ENCODE assay signal across 31 mouse cellular contexts in the genomic region with DNA sequence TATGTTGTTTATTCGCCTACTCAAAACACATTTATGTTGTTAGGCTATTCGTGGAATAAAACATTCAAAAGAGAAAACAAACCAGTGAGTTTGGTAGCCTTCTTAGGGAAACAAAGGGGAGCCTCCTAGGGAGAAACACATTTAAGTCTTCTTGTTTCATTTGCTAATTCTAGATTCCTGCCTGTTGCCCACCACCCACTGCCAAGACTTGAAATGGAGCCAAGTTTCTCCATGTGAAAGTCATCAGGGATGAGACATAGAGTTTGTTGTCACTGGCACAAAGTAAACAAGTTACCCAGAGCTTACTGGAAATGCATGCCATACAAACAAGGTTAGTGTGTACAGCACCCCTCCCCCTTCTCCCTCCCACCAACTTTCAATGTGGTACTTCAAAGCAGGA.
DNase-seq lines count a peak whose midpoint lies in the region; ATAC-seq and TF ChIP-seq lines count a peak whose summit lies in the region.
"Had no signal": no experiment of that assay in that cellular context is flagged by ENCODE, and none has a peak within 500 bp of the region (broad histone marks: within the 10 kb centered on the region; RNA-seq: fewer than 3 reads in every experiment).

No protein-coding gene starts in this region.

- no peak overlapping the region for H3K4me3 ChIP-seq in hindbrain, embryonic 16.5 days (ENCODE audit: low read length)
- H3K4me3 ChIP-seq in hindbrain, embryonic 14.5 days (replicated peaks; ENCODE audit: low read length): no peak overlapping the region
- no peak overlapping the region for H3K4me3 ChIP-seq in ES-E14 (ENCODE audit: insufficient read depth in 1 of 2, low read depth in 1 of 2, low read length in 2 of 2, poor library complexity in 1 of 2, severe bottlenecking in 1 of 2)
- H3K4me3 ChIP-seq: forebrain, embryonic 10.5 days; hindbrain, embryonic 15.5 days; intestine, embryonic 15.5 days; layer of hippocampus, adult 2 months; liver, embryonic 12.5 days; neural tube, embryonic 15.5 days had no signal

- 0 out of 2 replicates have a peak, but pooled peaks have one; percentile 40 for ATAC-seq in hindbrain, embryonic 16.5 days
- no peak; the same call in 1 of the 2 replicates for ATAC-seq in hindbrain, embryonic 14.5 days (ENCODE audit: low FRiP score)
- ATAC-seq: forebrain, postnatal 0 days; intestine, embryonic 15.5 days; liver, embryonic 12.5 days; liver, postnatal 0 days; Patski had no signal

- TF ChIP-seq POLR2A in brain, embryonic 14.5 days (IDR thresholded peaks at IDR 0.05; ENCODE audit: borderline replicate concordance, extremely low read depth, insufficient read depth, insufficient read length, poor library complexity, severe bottlenecking): no peak

- H3K4me2 ChIP-seq in hindbrain, embryonic 16.5 days (ENCODE audit: low read length): no peak overlapping the region
- H3K4me2 ChIP-seq in hindbrain, embryonic 14.5 days (replicated peaks): no peak overlapping the region
- H3K4me2 ChIP-seq: hindbrain, embryonic 15.5 days; intestine, embryonic 15.5 days; liver, embryonic 12.5 days; midbrain, embryonic 11.5 days; neural tube, embryonic 15.5 days had no signal

- in situ Hi-C loops in ES-E14 (cut with MboI; ENCODE audit: low sequenced_read_pairs in 2 of 2, unreplicated experiment in 2 of 2): no loop called here

- no peaks in the 10 kb centered on the region for H3K36me3 ChIP-seq in hindbrain, embryonic 16.5 days (ENCODE audit: control insufficient read depth, insufficient read depth, low read length)
- H3K36me3 ChIP-seq in hindbrain, embryonic 14.5 days (replicated peaks; ENCODE audit: control insufficient read depth, insufficient read depth): no peaks in the 10 kb centered on the region
- no peaks in the 10 kb centered on the region for H3K36me3 ChIP-seq in ES-E14 (ENCODE audit: control insufficient read depth, insufficient read depth, low read length, poor library complexity, severe bottlenecking)
- H3K36me3 ChIP-seq: forebrain, embryonic 10.5 days; G1E; hindbrain, embryonic 15.5 days; intestine, embryonic 15.5 days; liver, embryonic 12.5 days; neural tube, embryonic 15.5 days had no signal

- H3K9me3 ChIP-seq in hindbrain, embryonic 16.5 days (ENCODE audit: control insufficient read depth, low read length): no peaks in the 10 kb centered on the region
- no peaks in the 10 kb centered on the region for H3K9me3 ChIP-seq in hindbrain, embryonic 14.5 days (ENCODE audit: control insufficient read depth, low read length)
- no peaks in the 10 kb centered on the region for H3K9me3 ChIP-seq in ES-E14 (ENCODE audit: control insufficient read depth, insufficient read depth, low read depth, low read length)
- H3K9me3 ChIP-seq: forebrain, embryonic 10.5 days; hindbrain, embryonic 15.5 days; intestine, embryonic 15.5 days; liver, embryonic 12.5 days; neural tube, embryonic 15.5 days had no signal

- H3K27me3 ChIP-seq in hindbrain, embryonic 16.5 days (replicated peaks; ENCODE audit: control insufficient read depth, insufficient read depth, low read length): no peaks in the 10 kb centered on the region
- no peaks in the 10 kb centered on the region for H3K27me3 ChIP-seq in hindbrain, embryonic 14.5 days (ENCODE audit: control insufficient read depth, insufficient read depth, low read length)
- H3K27me3 ChIP-seq: hindbrain, embryonic 15.5 days; intestine, embryonic 15.5 days; liver, embryonic 12.5 days; Patski had no signal

- H3K27ac ChIP-seq in hindbrain, embryonic 16.5 days (ENCODE audit: low read depth, low read length): no peak overlapping the region
- H3K27ac ChIP-seq in hindbrain, embryonic 14.5 days: no peak overlapping the region
- H3K27ac ChIP-seq in ES-E14 (ENCODE audit: insufficient read depth, low read depth, low read length, poor library complexity, severe bottlenecking): no peak overlapping the region
- H3K27ac ChIP-seq: forebrain, embryonic 10.5 days; hindbrain, embryonic 15.5 days; intestine, embryonic 15.5 days; layer of hippocampus, adult 2 months; liver, embryonic 12.5 days; neural tube, embryonic 15.5 days; stomach, postnatal 0 days had no signal

- no peak overlapping the region for H3K9ac ChIP-seq in hindbrain, embryonic 16.5 days (ENCODE audit: low read depth, low read length)
- H3K9ac ChIP-seq in hindbrain, embryonic 14.5 days: no peak overlapping the region
- H3K9ac ChIP-seq in ES-E14 (ENCODE audit: insufficient read depth, low read depth, low read length, poor library complexity, severe bottlenecking): no peak overlapping the region
- H3K9ac ChIP-seq: forebrain, postnatal 0 days; hindbrain, embryonic 15.5 days; intestine, embryonic 15.5 days; liver, embryonic 12.5 days; liver, postnatal 0 days; neural tube, embryonic 15.5 days had no signal

- no peak for TF ChIP-seq CTCF in brain, embryonic 14.5 days (IDR thresholded peaks at IDR 0.05; ENCODE audit: borderline replicate concordance, extremely low read depth, insufficient read depth, insufficient read length)

- WGBS in hindbrain, embryonic 16.5 days: 34% methylated on average over 2 of the region's 2 CpGs
- WGBS in hindbrain, embryonic 14.5 days: 42% methylated on average over 2 of the region's 2 CpGs

- no peak for DNase-seq in hindbrain, embryonic 14.5 days (ENCODE audit: low spot score)
- DNase-seq in ES-CJ7 (ENCODE audit: low read depth, low spot score) (peak; percentile 40), ES-E14 (ENCODE audit: low read depth, low spot score) (peak; percentile 17)
- peak; percentile 56 for DNase-seq in brain, embryonic 14.5 days (ENCODE audit: low read depth)
- DNase-seq in ovary, postnatal 36 days (ENCODE audit: low spot score): no peak
- no peak for DNase-seq in adrenal gland, adult 18-20 months (ENCODE audit: low spot score in 2 of 2)
- DNase-seq: adrenal gland, adult 8-10 months; B cell, adult 2 months; cerebellum, adult 9-10 months; forebrain, postnatal 0 days; gastrocnemius, postnatal 10 days; heart, postnatal 14 days; kidney, adult 2 months; kidney, postnatal 36 days; liver, postnatal 0 days; lung, postnatal 36 days; right cerebral cortex, postnatal 25 days; spleen, adult 18-20 months; thymus, adult 18-20 months; thymus, postnatal 25 days had no signal

- no peaks in the 10 kb centered on the region for H3K4me1 ChIP-seq in hindbrain, embryonic 16.5 days (ENCODE audit: control insufficient read depth, insufficient read depth, low read depth, low read length)
- no peaks in the 10 kb centered on the region for H3K4me1 ChIP-seq in hindbrain, embryonic 14.5 days (replicated peaks; ENCODE audit: control insufficient read depth, insufficient read depth, low read length)
- 0 out of 4 replicates have a peak, but pooled peaks cover 0 to 4% of the 10 kb centered on the region in 2 experiments for H3K4me1 ChIP-seq in ES-E14 (ENCODE audit: control insufficient read depth in 2 of 2, insufficient read depth in 2 of 2, low read length in 2 of 2, poor library complexity in 1 of 2)
- H3K4me1 ChIP-seq: forebrain, embryonic 10.5 days; hindbrain, embryonic 15.5 days; intestine, embryonic 15.5 days; liver, embryonic 12.5 days; neural tube, embryonic 15.5 days had no signal

TF ChIP-seq in ES-E14, 5 proteins besides CTCF, POLR2A, EP300 and RAD21:
- TF ChIP-seq ZNF384 (IDR thresholded peaks at IDR 0.05; ENCODE audit: low read depth, low read length) (no peak), ZC3H11A (IDR thresholded peaks at IDR 0.05; ENCODE audit: borderline replicate concordance, low read depth, low read length) (no peak)

Comparison
In these comparisons a context has a peak if more than half of its experiments do, and no peak if none do; other contexts are left out.
1. DNase-seq: peak in ES-CJ7 (single experiment), ES-E14 (single experiment) and brain, embryonic 14.5 days (single experiment); none in hindbrain, embryonic 14.5 days (single experiment), ovary, postnatal 36 days (single experiment) and adrenal gland, adult 18-20 months (0 of 2).